Comparison of ENCODE assay signal across 8 mouse cellular contexts in genomic region chr7:128583213-128583948, GRCm38 (mm10). TPM values are rescaled to one million over a fixed set of nuclear protein-coding genes. Genes with fewer than 3 reads are reported as not detected.
A peak's percentile ranks its signal among the peaks of the same experiment; 100 is the strongest.
DNase-seq lines count a peak whose midpoint lies in the region; ATAC-seq and TF ChIP-seq lines count a peak whose summit lies in the region.

No protein-coding gene starts in this region.

- DNase-seq in hindbrain, postnatal 0 days (ENCODE audit: low spot score): peak; percentile 54
- DNase-seq in Patski (ENCODE audit: low read depth, low spot score): peak; percentile 87
- DNase-seq in fibroblast of lung, adult 2 months (ENCODE audit: low read depth): peak; percentile 93
- peak; percentile 56 to 59 for DNase-seq in layer of hippocampus, postnatal 36 days
- DNase-seq in c-Kit-positive CD71-positive TER-119-positive erythroid progenitor cells, embryonic 14.5 days (ENCODE audit: low spot score): no peak
- no peak for DNase-seq in thymus, postnatal 10 days (ENCODE audit: low spot score in 2 of 2)
- DNase-seq in urinary bladder, postnatal 25 days (ENCODE audit: low spot score): no peak

- peak; percentile 59 for ATAC-seq in hindbrain, postnatal 0 days
- ATAC-seq in hindbrain, embryonic 13.5 days (ENCODE audit: low FRiP score): no peak
- peak; percentile 88 for ATAC-seq in Patski

- no peak overlapping the region for H3K9ac ChIP-seq in hindbrain, postnatal 0 days (replicated peaks; ENCODE audit: low read length)
- no peak overlapping the region for H3K9ac ChIP-seq in hindbrain, embryonic 13.5 days

- no peaks in the 10 kb centered on the region for H3K9me3 ChIP-seq in hindbrain, postnatal 0 days (ENCODE audit: low read length)
- H3K9me3 ChIP-seq in hindbrain, embryonic 13.5 days: no peaks in the 10 kb centered on the region

- POLR2A ChIA-PET in Patski (lab: Charles Lee): interaction anchor here (0.6 kb wide), 1 partner anchor 59 kb away, joined by 3 read pairs; no protein-coding TSS in a partner anchor

- peak overlapping the region; percentile 8; the same call in 1 of the 2 replicates for H3K27ac ChIP-seq in hindbrain, postnatal 0 days
- H3K27ac ChIP-seq in hindbrain, embryonic 13.5 days: no peak overlapping the region

- H3K27me3 ChIP-seq in hindbrain, postnatal 0 days (ENCODE audit: insufficient read depth, low read length): no peaks in the 10 kb centered on the region
- H3K27me3 ChIP-seq in hindbrain, embryonic 13.5 days: no peaks in the 10 kb centered on the region
- no peaks in the 10 kb centered on the region for H3K27me3 ChIP-seq in Patski

- H3K4me2 ChIP-seq in hindbrain, postnatal 0 days (ENCODE audit: low read depth, low read length): no peak overlapping the region
- no peak overlapping the region for H3K4me2 ChIP-seq in hindbrain, embryonic 13.5 days

- peak; percentile 30 for TF ChIP-seq CTCF in hindbrain, postnatal 0 days (IDR thresholded peaks at IDR 0.05; ENCODE audit: low read depth)
- TF ChIP-seq CTCF in Patski (IDR thresholded peaks at IDR 0.05): peak; percentile 15

- no peaks in the 10 kb centered on the region for H3K4me1 ChIP-seq in hindbrain, postnatal 0 days (ENCODE audit: insufficient read depth, low read length)
- H3K4me1 ChIP-seq in hindbrain, embryonic 13.5 days (replicated peaks): peaks cover 10% of the 10 kb centered on the region

- H3K36me3 ChIP-seq in hindbrain, postnatal 0 days (ENCODE audit: insufficient read depth, low read length): no peaks in the 10 kb centered on the region
- no peaks in the 10 kb centered on the region for H3K36me3 ChIP-seq in hindbrain, embryonic 13.5 days

- in situ Hi-C loops in Patski (cut with MboI; ENCODE audit: low pct_unique_long_range_greater_than_20kb): loop anchor here (5.0 kb wide), 1 partner anchor 61 kb away; the partner anchor contains the start of gene Bag3

- CTCF ChIA-PET in Patski (lab: Charles Lee): no interaction called here

- H3K4me3 ChIP-seq in hindbrain, postnatal 0 days (ENCODE audit: low read length): no peak overlapping the region
- no peak overlapping the region for H3K4me3 ChIP-seq in hindbrain, embryonic 13.5 days

- WGBS in hindbrain, postnatal 0 days: 67% methylated on average over 6 of the region's 6 CpGs
- WGBS in hindbrain, embryonic 13.5 days: 78% methylated on average over 6 of the region's 6 CpGs

RNA-seq across cellular contexts. Expression of gene Inpp5f, which starts 27.7 kb away (rescaled TPM):
- total RNA-seq in hindbrain, postnatal 0 days (2014; rRNA removed): 288 and 298 TPM in 2 replicates
- polyA plus RNA-seq in hindbrain, postnatal 0 days (2015; fragmentation: Nextera tagmentation; extraction: Ambion mirVana): 385 and 417 TPM in 2 replicates
- 305 and 308 TPM in 2 replicates for polyA plus RNA-seq in hindbrain, embryonic 13.5 days (2015; fragmentation: Nextera tagmentation; extraction: Ambion mirVana)
- polyA plus RNA-seq in Patski (2021): 44.3 TPM
- total RNA-seq in layer of hippocampus, postnatal 36 days (2021): 100 to 1,000 TPM; 113 to 130 TPM

RNA-seq across cellular contexts. Expression of gene Bag3, which starts 60.0 kb away (rescaled TPM):
- total RNA-seq in hindbrain, postnatal 0 days (2014; rRNA removed): 4.5 and 6.7 TPM in 2 replicates
- polyA plus RNA-seq in hindbrain, postnatal 0 days (2015; fragmentation: Nextera tagmentation; extraction: Ambion mirVana): 4.7 and 5.2 TPM in 2 replicates
- polyA plus RNA-seq in hindbrain, embryonic 13.5 days (2015; fragmentation: Nextera tagmentation; extraction: Ambion mirVana): 3.2 and 3.3 TPM in 2 replicates
- 56.0 TPM for polyA plus RNA-seq in Patski (2021)
- 10 to 100 TPM; 12.0 to 13.9 TPM for total RNA-seq in layer of hippocampus, postnatal 36 days (2021)

Comparison
In these comparisons a context has a peak if more than half of its experiments do, and no peak if none do; other contexts are left out.
1. DNase-seq: peak in hindbrain, postnatal 0 days (single experiment), Patski (single experiment), fibroblast of lung, adult 2 months (single experiment) and layer of hippocampus, postnatal 36 days (2 of 2); none in c-Kit-positive CD71-positive TER-119-positive erythroid progenitor cells, embryonic 14.5 days (single experiment), thymus, postnatal 10 days (0 of 2) and urinary bladder, postnatal 25 days (single experiment).